Mouse (Mus musculus) urinary bladder, adult 18-20 months (tissue): ENCODE data around the gene Pard3b.

Source experiments
- DNase-seq, 2 experiments: peaks; one replicate each; pipeline ENCODE4 v3.0.0; 2022; ENCODE audit warnings: low spot score in 2 of 2, mixed read lengths in 2 of 2

The Pard3b gene

GRCm38 (mm10) chr1:62635203-62635602 lies 996.6 kb downstream of the Pard3b start:
- no peak for DNase-seq

GRCm38 (mm10) chr1:62636906-62637673 lies 998.5 kb downstream of the Pard3b start:
- no peak for DNase-seq

GRCm38 (mm10) chr1:62639012-62639411 lies 1000.4 kb downstream of the Pard3b start:
- no peak for DNase-seq

GRCm38 (mm10) chr1:62639440-62639839 lies 1000.8 kb downstream of the Pard3b start:
- no peak for DNase-seq

- no peak for DNase-seq
Measured at GRCm38 (mm10) chr1:62644631-62645278, 1006.1 kb downstream of the Pard3b start.

GRCm38 (mm10) chr1:62646812-62647211 lies 1008.2 kb downstream of the Pard3b start:
- no peak for DNase-seq

- no peak for DNase-seq
Measured at GRCm38 (mm10) chr1:62648116-62648515, 1009.5 kb downstream of the Pard3b start.

- DNase-seq = no peak
Measured at GRCm38 (mm10) chr1:62648591-62648990, 1010.0 kb downstream of the Pard3b start.

- DNase-seq = no peak
Measured at GRCm38 (mm10) chr1:62650491-62650890, 1011.9 kb downstream of the Pard3b start.

- DNase-seq = no peak
Measured at GRCm38 (mm10) chr1:62654436-62654835, 1015.8 kb downstream of the Pard3b start.

GRCm38 (mm10) chr1:62664960-62665645 lies 1026.5 kb downstream of the Pard3b start:
- DNase-seq = peak in 1 of 2 experiments; percentile 16

- DNase-seq = no peak
Measured at GRCm38 (mm10) chr1:62665771-62666730, 1027.4 kb downstream of the Pard3b start.

GRCm38 (mm10) chr1:62666780-62667179 lies 1028.2 kb downstream of the Pard3b start:
- DNase-seq = no peak

- DNase-seq = no peak
Measured at GRCm38 (mm10) chr1:62678611-62679344, 1040.2 kb downstream of the Pard3b start.

- no peak for DNase-seq
Measured at GRCm38 (mm10) chr1:62679466-62679865, 1040.8 kb downstream of the Pard3b start.

- no peak for DNase-seq
Measured at GRCm38 (mm10) chr1:62682456-62683385, 1044.1 kb downstream of the Pard3b start.

GRCm38 (mm10) chr1:62683498-62683897 lies 1044.9 kb downstream of the Pard3b start:
- no peak for DNase-seq

GRCm38 (mm10) chr1:62687511-62687910 lies 1048.9 kb downstream of the Pard3b start:
- no peak for DNase-seq

- DNase-seq = no peak
Measured at GRCm38 (mm10) chr1:62691175-62691574, 1052.6 kb downstream of the Pard3b start.
